Mouse (Mus musculus) thymus, adult 2 months (tissue): Measurements from ENCODE around the gene Vamp4.

Experiments used
- CTCF ChIP-seq: fragments of 200-500 bp; IDR thresholded peaks from 2 replicates; pipeline ENCODE4 v1.5.1; 2012; ENCODE audit warnings: mild to moderate bottlenecking, control low read depth, low read length, moderate library complexity, borderline replicate concordance; ENCODE audit not compliant: control insufficient read depth, poor library complexity, insufficient read depth; ENCODE audit errors: extremely low read depth
- POLR2A ChIP-seq: fragments of 200-500 bp; IDR thresholded peaks from 2 replicates; pipeline ENCODE4 v1.6.1; 2012; ENCODE audit warnings: mild to moderate bottlenecking, low read length, control low read depth, moderate library complexity; ENCODE audit not compliant: control insufficient read depth, poor library complexity, insufficient read depth; ENCODE audit errors: extremely low read depth

GRCm38 (mm10) chr1:162588606-162589005, 18.3 kb downstream of the Vamp4 start:
- TF ChIP-seq CTCF: no peak
- no peak for TF ChIP-seq POLR2A
